Mouse (Mus musculus) left cerebral cortex, postnatal 36 days (tissue): ENCODE measurements around the gene Plekhm3. TPM values are rescaled to one million over a fixed set of nuclear protein-coding genes. Genes with fewer than 3 reads are reported as not detected.
A peak's percentile ranks its signal among the peaks of the same experiment; 100 is the strongest.

ENCODE experiments used
- DNase-seq, 2 experiments: peaks; one replicate each; pipeline ENCODE4 v3.0.0; 2021 to 2022; ENCODE audit warnings: low spot score in 2 of 2, mixed read lengths in 1 of 2
- intact Hi-C: fragments of 180-260 bp; cut with DNase I; formaldehyde crosslinking; loops from one replicate; pipeline ENCODE4 v1.15.1; 2025
- total RNA-seq, 2 experiments: library from RNA; stranded (reverse); gene quantifications; 2 replicates each; pipeline ENCODE4 v1.2.3; 2021

The Plekhm3 gene
- total RNA-seq, 2 experiments from 2014 or later: 34.6 to 40.4 TPM

DNA sequence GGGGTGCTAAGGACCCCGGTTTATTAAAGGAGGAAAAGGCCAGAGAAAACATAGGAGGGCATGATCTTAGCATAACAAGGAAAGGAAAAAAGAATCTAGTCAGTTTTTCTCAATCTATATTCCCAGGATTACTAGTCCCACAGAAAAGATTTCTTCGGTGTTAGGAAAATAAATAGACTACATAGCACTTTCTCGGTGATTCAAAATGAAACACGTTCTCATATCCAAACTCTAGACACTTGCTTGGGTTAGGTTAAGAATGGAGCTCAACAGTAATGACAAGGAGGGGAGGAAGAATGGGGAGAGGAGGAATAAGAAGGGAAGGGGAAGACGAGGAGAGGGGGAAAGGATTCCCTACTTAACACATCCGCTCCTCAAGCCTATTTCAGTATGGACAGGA, 69.9 kb downstream of the Plekhm3 start:
- DNase-seq: no peak
- intact Hi-C loops: no loop called here

DNA sequence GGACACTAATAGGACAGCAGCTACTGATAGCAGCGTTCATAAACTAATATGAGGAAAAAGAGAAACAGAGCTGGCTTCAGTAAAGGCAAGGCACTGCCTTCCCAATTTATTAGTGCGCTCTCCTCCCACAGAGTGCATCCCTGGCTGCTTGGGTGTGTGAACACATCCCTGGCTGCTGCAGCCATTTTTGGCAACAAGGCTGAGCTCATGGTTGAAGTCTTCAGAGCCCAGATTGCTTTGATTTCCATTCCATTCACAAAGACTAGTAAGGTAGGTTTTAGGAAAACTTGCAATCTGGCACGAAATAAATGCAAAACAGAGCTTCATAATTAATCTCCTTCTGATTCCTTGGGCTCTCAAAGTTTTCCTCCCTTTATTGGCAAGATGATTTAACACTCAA, 71.3 kb downstream of the Plekhm3 start:
- peak in 1 of 2 experiments; percentile 9 for DNase-seq
- intact Hi-C loops: no loop called here

DNA sequence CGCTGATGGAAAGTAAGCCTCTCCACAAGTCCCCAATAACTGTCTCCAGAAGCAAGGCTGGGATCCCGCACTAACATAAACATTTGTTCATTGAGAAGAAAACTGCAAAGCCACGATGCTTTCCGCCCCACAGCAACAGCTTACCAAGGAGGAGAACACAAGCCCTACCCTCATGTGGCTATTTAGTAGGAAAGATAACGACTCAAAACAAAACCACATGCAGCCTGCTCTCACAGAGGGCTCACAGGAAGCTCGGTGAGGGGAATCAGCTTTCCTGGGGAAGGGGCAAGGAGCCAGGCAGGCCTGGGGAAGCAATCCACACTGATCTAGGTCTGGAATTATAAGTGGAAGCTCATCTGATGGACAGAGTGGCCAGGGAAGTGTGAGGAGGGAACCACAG, 72.6 kb downstream of the Plekhm3 start:
- DNase-seq: no peak
- intact Hi-C loops: no loop called here

- DNase-seq: no peak
- intact Hi-C loops: no loop called here
These were observed 76.0 kb downstream of the Plekhm3 start for GRCm38 (mm10) chr1:64880613-64881012.

GRCm38 (mm10) chr1:64878795-64879240, 77.8 kb downstream of the Plekhm3 start:
- no peak for DNase-seq
- intact Hi-C loops: no loop called here

GRCm38 (mm10) chr1:64876276-64876675, 80.3 kb downstream of the Plekhm3 start:
- DNase-seq: no peak
- intact Hi-C loops: no loop called here

DNA sequence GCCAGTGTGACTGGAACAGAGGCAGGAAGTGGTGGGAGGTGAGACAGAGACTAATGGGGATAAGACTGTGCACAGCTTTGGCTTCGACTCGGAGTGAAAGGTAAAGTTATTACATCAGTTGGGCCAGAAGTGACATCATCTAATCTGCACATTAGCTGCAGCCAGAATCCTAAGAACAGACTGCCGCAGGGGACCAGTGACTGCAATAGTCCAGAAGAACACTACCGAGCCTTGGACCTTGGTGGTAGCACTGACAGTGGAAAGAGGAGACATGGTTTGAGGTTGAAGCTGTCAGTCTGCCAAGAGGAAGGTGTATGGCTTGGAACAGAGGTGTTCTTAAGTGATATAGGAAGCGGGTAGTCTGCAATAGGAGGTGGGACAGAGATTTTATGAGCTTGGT, 80.9 kb downstream of the Plekhm3 start:
- no peak for DNase-seq
- intact Hi-C loops: no loop called here

DNA sequence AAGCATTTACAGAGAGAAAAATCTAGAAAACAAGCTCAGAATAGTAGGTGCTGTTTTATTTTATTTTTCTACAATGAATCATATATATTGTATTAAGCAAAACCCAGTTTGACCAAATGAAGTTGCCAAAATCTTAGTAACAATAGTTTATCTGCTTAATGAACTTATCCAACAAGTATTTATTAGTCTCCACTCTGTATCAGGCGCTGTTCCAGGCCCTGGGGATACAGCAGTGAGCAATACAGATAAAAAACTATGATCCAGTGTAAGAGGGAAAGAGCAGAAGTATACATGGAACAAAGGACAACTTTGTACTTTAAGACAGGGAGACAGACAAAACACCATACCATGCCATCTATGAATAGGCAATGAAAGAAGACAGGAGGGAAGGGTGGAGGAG, 81.5 kb downstream of the Plekhm3 start:
- intact Hi-C loops: no loop called here
- no peak for DNase-seq

GRCm38 (mm10) chr1:64871956-64872355, 84.7 kb downstream of the Plekhm3 start:
- intact Hi-C loops: no loop called here
- DNase-seq: no peak

DNA sequence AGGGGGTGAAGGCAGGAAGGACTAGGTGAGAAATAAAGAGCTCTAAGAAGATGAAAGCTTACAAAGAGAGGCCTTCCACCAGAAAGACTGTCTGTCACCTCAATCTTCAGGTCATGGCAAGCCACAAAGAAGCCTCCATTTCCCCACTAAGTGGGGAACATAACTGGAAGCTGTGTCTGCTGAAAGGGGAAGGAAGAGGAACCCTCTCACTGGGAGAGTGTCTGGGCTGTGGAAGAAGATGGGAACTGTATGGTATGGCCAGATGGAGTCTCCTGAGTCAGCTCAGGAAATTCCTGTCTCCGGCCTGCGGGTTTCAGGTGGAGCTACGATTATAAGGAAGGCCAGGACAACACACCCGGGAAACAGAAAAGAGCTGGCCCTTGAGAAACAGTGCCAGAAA, 88.9 kb downstream of the Plekhm3 start:
- DNase-seq: no peak
- intact Hi-C loops: no loop called here

DNA sequence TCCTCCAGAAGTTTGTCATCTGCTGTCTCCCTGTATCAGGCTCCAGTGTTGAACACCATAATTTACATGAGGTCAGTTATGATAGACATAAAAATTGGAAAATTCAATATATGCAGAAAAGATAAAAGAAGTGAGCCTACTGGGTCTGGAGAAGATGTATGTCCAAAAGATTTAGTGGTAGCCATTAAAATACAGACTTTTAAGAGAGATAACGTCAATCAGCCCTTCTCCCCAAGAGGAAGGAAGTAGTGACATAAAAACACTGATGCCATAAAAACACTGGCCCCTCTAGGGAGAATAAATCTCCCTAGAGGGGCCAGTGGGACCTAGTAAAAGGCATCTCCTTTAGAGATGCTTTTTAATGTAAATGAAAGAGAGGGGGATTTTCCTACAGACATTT, 90.5 kb downstream of the Plekhm3 start:
- no peak for DNase-seq
- intact Hi-C loops: no loop called here

GRCm38 (mm10) chr1:64860235-64860920, 96.2 kb downstream of the Plekhm3 start:
- no peak for DNase-seq
- intact Hi-C loops: no loop called here

- DNase-seq: no peak
- intact Hi-C loops: no loop called here
These were observed 96.8 kb downstream of the Plekhm3 start for GRCm38 (mm10) chr1:64859826-64860225.

- intact Hi-C loops: no loop called here
- DNase-seq: no peak
These were observed 101.8 kb downstream of the Plekhm3 start for GRCm38 (mm10) chr1:64854835-64855234.

DNA sequence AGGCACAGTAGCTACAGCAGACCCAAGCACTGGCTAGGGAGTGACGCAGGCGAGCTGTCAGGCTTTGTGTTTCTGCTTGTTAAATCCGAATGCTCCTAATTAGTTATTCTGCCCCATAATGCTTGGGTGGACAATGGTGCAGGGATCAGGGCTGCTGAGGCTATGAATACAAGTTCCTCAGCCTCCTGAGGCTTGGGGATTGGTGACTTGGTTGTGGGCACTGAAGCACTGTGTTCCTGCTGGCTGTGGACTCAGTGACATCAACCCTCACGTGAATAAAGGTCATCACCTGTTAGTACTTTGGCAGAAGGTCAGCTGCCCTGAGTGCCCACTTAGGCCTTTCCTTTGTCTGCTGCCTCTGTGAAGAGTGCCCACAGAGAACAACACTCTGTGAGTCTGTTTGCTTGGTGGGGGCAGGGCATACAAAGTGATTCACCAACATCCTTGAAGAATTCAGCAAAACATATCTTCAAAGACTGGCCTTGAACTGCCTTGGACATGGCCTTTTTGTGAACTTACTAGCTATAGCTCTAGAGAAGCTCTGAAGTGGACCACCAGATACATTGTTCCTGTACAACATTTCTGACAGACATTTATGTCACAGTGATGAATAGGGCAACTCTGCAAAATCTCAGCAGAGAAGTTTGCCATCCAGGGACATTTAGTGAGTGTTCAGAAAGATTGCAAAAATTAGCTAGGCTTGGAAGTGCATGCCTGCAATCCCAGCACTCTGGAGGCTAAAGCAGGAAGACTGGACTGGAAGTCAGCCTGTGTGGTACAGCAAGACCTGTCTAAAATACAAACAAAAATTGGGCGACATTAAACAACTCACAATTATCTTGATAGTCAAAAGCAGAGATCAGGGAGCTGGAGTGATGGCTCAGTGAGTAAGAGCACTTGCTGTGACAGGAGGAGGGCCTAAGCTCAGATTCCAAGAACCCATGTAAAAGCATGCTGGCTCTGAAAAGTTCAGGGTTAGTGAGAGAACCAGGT, 102.6 kb downstream of the Plekhm3 start:
- DNase-seq: no peak
- intact Hi-C loops: no loop called here

GRCm38 (mm10) chr1:64853244-64853643, 103.4 kb downstream of the Plekhm3 start:
- intact Hi-C loops: no loop called here

DNA sequence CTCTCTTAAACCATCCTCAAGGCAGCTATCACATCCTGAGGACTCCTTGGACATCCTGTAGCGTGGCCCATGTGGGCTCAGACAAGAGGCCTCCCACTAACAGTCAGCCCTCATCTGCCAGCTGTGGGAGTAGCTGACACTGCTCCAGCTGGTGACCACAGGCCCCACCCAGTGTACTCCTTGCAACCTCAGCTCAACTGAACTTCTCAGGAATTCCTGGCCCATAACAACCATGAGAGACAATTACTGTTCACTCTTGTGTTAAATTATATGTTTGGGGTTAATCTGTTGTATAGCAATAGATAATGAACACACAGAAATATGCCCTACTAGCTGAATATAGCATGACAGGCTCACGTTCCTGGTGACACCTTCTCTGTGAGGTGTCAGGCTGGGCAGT, 104.4 kb downstream of the Plekhm3 start:
- intact Hi-C loops: no loop called here
- no peak for DNase-seq

More at GRCm38 (mm10) chr1:64853244-64853643, 103.4 kb downstream of the Plekhm3 start:
- DNase-seq: no peak

DNA sequence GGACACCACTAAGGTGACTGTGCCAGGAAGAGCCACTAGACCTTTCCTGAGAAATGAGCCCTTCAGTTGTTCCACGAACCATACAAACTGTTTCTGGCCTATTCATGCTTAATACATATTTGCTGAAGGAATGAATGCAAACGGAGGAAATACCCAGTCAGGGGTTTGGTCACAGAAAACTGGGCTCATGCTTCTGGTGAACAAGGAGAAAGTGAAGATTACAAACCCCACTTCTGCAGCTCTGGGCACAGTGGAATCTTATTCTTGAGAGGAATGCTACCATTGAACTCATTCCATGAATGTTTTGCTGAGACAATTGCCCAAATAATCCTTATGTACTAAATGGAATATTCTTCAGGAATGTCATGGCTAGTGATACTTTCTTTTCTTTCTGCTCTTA, 106.3 kb downstream of the Plekhm3 start:
- intact Hi-C loops: no loop called here
- DNase-seq: no peak

- intact Hi-C loops: no loop called here
- no peak for DNase-seq
These were observed 107.6 kb downstream of the Plekhm3 start for GRCm38 (mm10) chr1:64848996-64849395.

DNA sequence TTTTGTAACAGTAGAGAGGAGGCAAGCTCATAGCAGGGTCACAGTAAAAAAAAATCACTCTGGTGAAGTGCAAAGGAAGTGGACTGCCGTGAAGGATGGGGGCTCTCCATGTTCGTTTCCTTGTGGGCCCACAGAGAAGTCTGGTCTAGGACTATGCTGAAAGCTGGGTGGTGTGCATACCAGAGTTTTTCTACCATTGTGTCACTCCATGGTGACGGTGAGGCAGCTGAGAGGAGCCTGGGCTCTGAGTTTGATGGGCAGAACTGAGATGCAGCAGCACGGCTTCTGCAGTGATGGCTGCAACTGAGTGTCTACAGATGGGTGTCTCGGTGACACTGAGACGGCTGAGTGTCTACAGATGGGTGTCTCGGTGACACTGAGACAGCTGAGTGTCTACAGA, 108.5 kb downstream of the Plekhm3 start:
- no peak for DNase-seq
- intact Hi-C loops: no loop called here

- intact Hi-C loops: no loop called here
- DNase-seq: no peak
These were observed 109.1 kb downstream of the Plekhm3 start for GRCm38 (mm10) chr1:64847565-64847964.
